ENCODE assay signal across 8 mouse cellular contexts in the genomic region with DNA sequence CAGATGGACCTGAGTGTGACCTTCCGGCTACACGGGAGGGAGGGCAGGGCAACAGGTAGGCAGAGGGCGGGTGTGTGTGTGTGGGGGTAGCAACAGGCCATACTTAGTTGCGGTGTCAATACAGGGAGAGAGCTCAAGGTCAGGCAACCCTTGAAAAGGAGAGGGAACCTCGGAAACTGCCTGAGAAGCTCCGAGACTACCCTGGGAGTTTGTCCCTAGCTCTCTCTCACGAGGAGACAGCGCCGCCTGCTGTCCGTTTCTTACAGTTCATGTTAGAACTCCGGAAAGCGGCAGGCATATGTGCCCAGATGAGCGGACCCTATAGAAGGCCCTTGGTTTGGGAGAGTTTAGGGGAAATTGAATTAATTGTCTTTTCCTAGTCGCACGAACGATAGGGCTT. TPM values are rescaled to one million over a fixed set of nuclear protein-coding genes. Genes with fewer than 3 reads are reported as not detected.
DNase-seq lines count a peak whose midpoint lies in the region; ATAC-seq and TF ChIP-seq lines count a peak whose summit lies in the region.

No protein-coding gene starts in this region.

- intact Hi-C loops in heart, postnatal 36 days (cut with DNase I) = loop anchor here (1.0 to 2.0 kb wide), 4 partner anchors 122 to 414 kb away; no protein-coding TSS in a partner anchor

- TF ChIP-seq POLR2A in thymus, adult 2 months (IDR thresholded peaks at IDR 0.05; ENCODE audit: control insufficient read depth, extremely low read depth, insufficient read depth, low read length, poor library complexity) = 0 out of 2 replicates have a peak, but pooled peaks have one; percentile 26

- no peak overlapping the region for H3K4me3 ChIP-seq in E14TG2a.4 (replicated peaks; ENCODE audit: low read length)
- H3K4me3 ChIP-seq in forebrain, embryonic 15.5 days = no peak overlapping the region
- H3K4me3 ChIP-seq in lung, embryonic 14.5 days (ENCODE audit: low read depth, low read length) = no peak overlapping the region
- no peak overlapping the region for H3K4me3 ChIP-seq in thymus, adult 2 months (ENCODE audit: control insufficient read depth, insufficient read depth, low read length)

- peak; percentile 54 for ATAC-seq in forebrain, embryonic 15.5 days (replicated peaks)
- ATAC-seq in lung, embryonic 14.5 days (ENCODE audit: insufficient read depth) = peak; percentile 39

- no peak overlapping the region for H3K27ac ChIP-seq in forebrain, embryonic 15.5 days (replicated peaks)
- H3K27ac ChIP-seq in lung, embryonic 14.5 days (ENCODE audit: low read depth) = peak overlapping the region; percentile 42; the same call in 1 of the 2 replicates
- no peak overlapping the region for H3K27ac ChIP-seq in thymus, adult 2 months (ENCODE audit: control insufficient read depth, insufficient read depth, low read length)

- no peak overlapping the region for H3K4me2 ChIP-seq in forebrain, embryonic 15.5 days (replicated peaks)
- H3K4me2 ChIP-seq in lung, embryonic 14.5 days = peak overlapping the region; percentile 20; the same call in 1 of the 2 replicates

- DNase-seq in c-Kit-positive CD71-positive TER-119-positive erythroid progenitor cells, embryonic 14.5 days (ENCODE audit: low spot score) = peak; percentile 65
- DNase-seq in heart, postnatal 36 days = peak; percentile 86 to 93
- peak; percentile 68 to 85 for DNase-seq in layer of hippocampus, adult 18-20 months (ENCODE audit: low spot score in 2 of 2)
- DNase-seq in lung, embryonic 14.5 days = peak; percentile 98
- DNase-seq in ovary, adult 18-20 months (ENCODE audit: low spot score) = peak; percentile 54
- DNase-seq in thymus, adult 2 months = peak; percentile 80

- H3K27me3 ChIP-seq in E14TG2a.4 (ENCODE audit: insufficient read depth, low read length) = peaks cover 67% of the 10 kb centered on the region
- peaks cover 61% of the 10 kb centered on the region for H3K27me3 ChIP-seq in forebrain, embryonic 15.5 days
- H3K27me3 ChIP-seq in lung, embryonic 14.5 days (ENCODE audit: insufficient read depth, low read length) = peaks cover 40% of the 10 kb centered on the region
- H3K27me3 ChIP-seq in thymus, adult 2 months (ENCODE audit: control insufficient read depth, insufficient read depth, low read length) = peaks cover 18% of the 10 kb centered on the region

- peaks cover 36% of the 10 kb centered on the region for H3K4me1 ChIP-seq in E14TG2a.4 (replicated peaks; ENCODE audit: low read depth, low read length)
- H3K4me1 ChIP-seq in forebrain, embryonic 15.5 days = no peaks in the 10 kb centered on the region
- peaks cover 8% of the 10 kb centered on the region for H3K4me1 ChIP-seq in lung, embryonic 14.5 days (ENCODE audit: insufficient read depth)
- H3K4me1 ChIP-seq in thymus, adult 2 months (replicated peaks; ENCODE audit: control insufficient read depth, insufficient read depth, low read length) = no peaks in the 10 kb centered on the region

- H3K9me3 ChIP-seq in E14TG2a.4 (ENCODE audit: low read length) = no peaks in the 10 kb centered on the region
- H3K9me3 ChIP-seq in forebrain, embryonic 15.5 days = no peaks in the 10 kb centered on the region
- H3K9me3 ChIP-seq in lung, embryonic 14.5 days (ENCODE audit: low read depth, low read length) = no peaks in the 10 kb centered on the region

- H3K9ac ChIP-seq in forebrain, embryonic 15.5 days (replicated peaks) = no peak overlapping the region
- H3K9ac ChIP-seq in lung, embryonic 14.5 days = peak overlapping the region; percentile 17; the same call in 1 of the 2 replicates

- H3K36me3 ChIP-seq in E14TG2a.4 (ENCODE audit: insufficient read depth, low read length) = peaks cover 8% of the 10 kb centered on the region
- H3K36me3 ChIP-seq in forebrain, embryonic 15.5 days = peaks cover 7% of the 10 kb centered on the region; the same call in 1 of the 2 replicates
- peaks cover 25% of the 10 kb centered on the region for H3K36me3 ChIP-seq in lung, embryonic 14.5 days (ENCODE audit: insufficient read depth)
- no peaks in the 10 kb centered on the region for H3K36me3 ChIP-seq in thymus, adult 2 months (ENCODE audit: control insufficient read depth, insufficient read depth, low read length)

- peak; percentile 89 for TF ChIP-seq CTCF in E14TG2a.4 (conservative IDR thresholded peaks at IDR 0.05; ENCODE audit: low read length)
- peak; percentile 96 for TF ChIP-seq CTCF in lung, embryonic 14.5 days (IDR thresholded peaks at IDR 0.05; ENCODE audit: low read depth)
- peak; percentile 86; the same call in 1 of the 2 replicates for TF ChIP-seq CTCF in thymus, adult 2 months (IDR thresholded peaks at IDR 0.05; ENCODE audit: borderline replicate concordance, control insufficient read depth, extremely low read depth, insufficient read depth, low read length, poor library complexity)

- WGBS in forebrain, embryonic 15.5 days = 3% methylated on average over 16 of the region's 16 CpGs
- WGBS in lung, embryonic 14.5 days = 2% methylated on average over 16 of the region's 16 CpGs
- WGBS in thymus, adult 2 months = 4% methylated on average over 16 of the region's 16 CpGs

RNA-seq across cellular contexts. Expression of gene Foxf1, which starts 8.4 kb away (rescaled TPM):
- 0.54 and 0.87 TPM in 2 replicates for polyA plus RNA-seq in forebrain, embryonic 15.5 days (2015; fragmentation: Nextera tagmentation; extraction: Ambion mirVana)
- total RNA-seq in heart, postnatal 36 days (2021) = under 1 TPM; 0.22 to 0.25 TPM
- total RNA-seq in layer of hippocampus, adult 18-20 months (2021) = under 1 TPM; 0.48 to 0.92 TPM
- 167 and 180 TPM in 2 replicates for polyA plus RNA-seq in lung, embryonic 14.5 days (2014; fragmentation: Nextera tagmentation; extraction: Ambion mirVana)
- polyA plus RNA-seq in thymus, adult 2 months (2012; rRNA removed) = 0.94 and 1.3 TPM in 2 replicates

RNA-seq across cellular contexts. Expression of gene Mthfsd, which starts 15.6 kb away (rescaled TPM):
- 49.8 and 55.4 TPM in 2 replicates for polyA plus RNA-seq in forebrain, embryonic 15.5 days (2015; fragmentation: Nextera tagmentation; extraction: Ambion mirVana)
- 10 to 100 TPM; 11.0 to 12.2 TPM for total RNA-seq in heart, postnatal 36 days (2021)
- 10 to 100 TPM; 36.6 to 37.2 TPM for total RNA-seq in layer of hippocampus, adult 18-20 months (2021)
- polyA plus RNA-seq in lung, embryonic 14.5 days (2014; fragmentation: Nextera tagmentation; extraction: Ambion mirVana) = 57.6 and 63.1 TPM in 2 replicates
- 60.8 and 69.4 TPM in 2 replicates for polyA plus RNA-seq in thymus, adult 2 months (2012; rRNA removed)

RNA-seq across cellular contexts. Expression of gene Foxc2, which starts 23.3 kb away (rescaled TPM):
- 1.6 and 2.0 TPM in 2 replicates for polyA plus RNA-seq in forebrain, embryonic 15.5 days (2015; fragmentation: Nextera tagmentation; extraction: Ambion mirVana)
- total RNA-seq in heart, postnatal 36 days (2021) = 1 to 10 TPM; 1.9 to 2.4 TPM
- total RNA-seq in layer of hippocampus, adult 18-20 months (2021) = under 1 TPM; 0.69 to 0.96 TPM
- 1.1 and 1.9 TPM in 2 replicates for polyA plus RNA-seq in lung, embryonic 14.5 days (2014; fragmentation: Nextera tagmentation; extraction: Ambion mirVana)
- polyA plus RNA-seq in thymus, adult 2 months (2012; rRNA removed) = 0.80 and 0.85 TPM in 2 replicates

RNA-seq across cellular contexts. Expression of gene Foxl1, which starts 35.1 kb away (rescaled TPM):
- polyA plus RNA-seq in forebrain, embryonic 15.5 days (2015; fragmentation: Nextera tagmentation; extraction: Ambion mirVana) = 0.10 and 0.18 TPM in 2 replicates
- under 1 TPM in 1 of 2 experiments, not detected in 1; 0.14 TPM for total RNA-seq in heart, postnatal 36 days (2021)
- not detected for total RNA-seq in layer of hippocampus, adult 18-20 months (2021)
- polyA plus RNA-seq in lung, embryonic 14.5 days (2014; fragmentation: Nextera tagmentation; extraction: Ambion mirVana) = 6.8 and 7.9 TPM in 2 replicates
- 0.11 and 0.14 TPM in 2 replicates for polyA plus RNA-seq in thymus, adult 2 months (2012; rRNA removed)

Comparison
In these comparisons a context has a peak if more than half of its experiments do, and no peak if none do; other contexts are left out.
1. RNA of gene Foxf1, which starts 8.4 kb away (polyA plus RNA-seq): 167 to 180 TPM in lung, embryonic 14.5 days; 0.94 to 1.3 TPM in thymus, adult 2 months and 0.54 to 0.87 TPM in forebrain, embryonic 15.5 days; every median in the first group is over 10 times any median in the second.
2. Peak in every context shown above with its lines, with median percentiles within 50 percentile points of each other: CTCF ChIP-seq and DNase-seq.